Mouse (Mus musculus) midbrain, embryonic 16.5 days (tissue): ENCODE data around the gene Capns1. TPM values are rescaled to one million over a fixed set of nuclear protein-coding genes. Genes with fewer than 3 reads are reported as not detected.

Source experiments
- ATAC-seq: fragments of 200-750 bp; cut with Nextera tagmentation; 2 replicates; pipeline ENCODE4 v1.8.0; 2017; ENCODE audit warnings: moderate TSS enrichment
- H3K27ac ChIP-seq: fragments of 300-500 bp; sonication (generic); 2 replicates; pipeline ENCODE4 v1.5.1; 2014; ENCODE audit warnings: mild to moderate bottlenecking, low read length, mixed read lengths
- H3K27me3 ChIP-seq: fragments of 300-500 bp; sonication (generic); 2 replicates; pipeline ENCODE4 v1.6.1; 2014; ENCODE audit warnings: low read depth, low read length, mixed read lengths; ENCODE audit not compliant: control insufficient read depth, insufficient read depth
- H3K36me3 ChIP-seq: fragments of 300-500 bp; sonication (generic); 2 replicates; pipeline ENCODE4 v1.6.1; 2014; ENCODE audit warnings: mild to moderate bottlenecking, low read length, moderate library complexity, mixed read lengths; ENCODE audit not compliant: control insufficient read depth, insufficient read depth
- H3K4me1 ChIP-seq: fragments of 300-500 bp; sonication (generic); 2 replicates; pipeline ENCODE4 v1.6.1; 2014; ENCODE audit warnings: mild to moderate bottlenecking, low read length, mixed read lengths; ENCODE audit not compliant: control insufficient read depth, insufficient read depth
- H3K4me2 ChIP-seq: fragments of 300-500 bp; sonication (generic); 2 replicates; pipeline ENCODE4 v1.6.1; 2014; ENCODE audit warnings: mild to moderate bottlenecking, low read length, mixed read lengths
- H3K4me3 ChIP-seq: fragments of 300-500 bp; sonication (generic); 2 replicates; pipeline ENCODE4 v1.5.1; 2014; ENCODE audit warnings: low read depth, mild to moderate bottlenecking, low read length, moderate library complexity, mixed read lengths
- H3K9ac ChIP-seq: fragments of 300-500 bp; sonication (generic); 2 replicates; pipeline ENCODE4 v1.6.1; 2014; ENCODE audit warnings: low read depth, low read length, mixed read lengths
- H3K9me3 ChIP-seq: fragments of 300-500 bp; sonication (generic); replicated peaks from 2 replicates; pipeline ENCODE4 v1.6.1; 2014; ENCODE audit warnings: mild to moderate bottlenecking, low read length, mixed read lengths; ENCODE audit not compliant: control insufficient read depth, poor library complexity, severe bottlenecking
- WGBS: fragments of 180-500 bp; shearing (Covaris S2); extraction: QIAGEN DNeasy Blood & Tissue Kit; methylation state at CpG from one replicate; pipeline ENCODE4 v1.1.7; 2014; 5-methylcytosine and 5-hydroxymethylcytosine counted together
- polyA plus RNA-seq: library from polyadenylated mRNA; unstranded; fragments of >200 nt; fragmentation: Nextera tagmentation; extraction: Ambion mirVana; gene quantifications from 2 replicates; pipeline ENCODE4 v1.2.1, GENCODE M21; 2015

Gene Capns1
- polyA plus RNA-seq, 1 experiment from 2014 or later: 64.8 TPM

DNA sequence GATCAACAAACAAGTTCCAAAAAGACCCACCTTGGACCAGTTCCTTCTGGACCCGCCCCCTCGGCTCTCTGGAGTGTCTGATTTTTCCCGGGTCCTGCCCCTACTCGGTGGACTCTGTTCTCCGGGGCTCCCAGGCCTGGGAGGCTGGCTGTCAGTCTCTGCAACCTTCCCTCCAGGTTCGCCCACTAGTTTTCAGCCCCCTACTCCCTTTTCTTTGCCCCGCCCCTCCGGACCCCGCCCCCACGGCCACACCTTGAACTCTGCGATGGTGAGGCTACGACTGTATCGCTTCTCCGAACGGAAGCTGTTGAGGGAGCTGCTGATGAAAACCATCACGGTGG lies 32.7 kb upstream of the Capns1 start:
- ATAC-seq: peak; percentile 33
- no peaks in the 10 kb centered on the region for H3K9me3 ChIP-seq
- peaks cover 16% of the 10 kb centered on the region for H3K4me1 ChIP-seq
- H3K4me3 ChIP-seq: peak overlapping the region; percentile 54
- under 1% methylated on average over 16 of the region's 16 CpGs for WGBS
- peak overlapping the region; percentile 77 for H3K4me2 ChIP-seq
- H3K27ac ChIP-seq: peak overlapping the region; percentile 95
- no peaks in the 10 kb centered on the region for H3K27me3 ChIP-seq
- H3K9ac ChIP-seq: peak overlapping the region; percentile 69
- H3K36me3 ChIP-seq: peaks cover 13% of the 10 kb centered on the region

GRCm38 (mm10) chr7:30224206-30224605 lies 25.6 kb upstream of the Capns1 start:
- H3K4me2 ChIP-seq: no peak overlapping the region
- H3K4me1 ChIP-seq: peaks cover 9% of the 10 kb centered on the region
- H3K9me3 ChIP-seq: no peaks in the 10 kb centered on the region
- ATAC-seq: no peak
- WGBS: 95% methylated on average over 12 of the region's 12 CpGs
- H3K27ac ChIP-seq: no peak overlapping the region
- H3K36me3 ChIP-seq: peaks cover 20% of the 10 kb centered on the region
- no peaks in the 10 kb centered on the region for H3K27me3 ChIP-seq
- no peak overlapping the region for H3K9ac ChIP-seq
- no peak overlapping the region for H3K4me3 ChIP-seq

- Histone ChIP-seq H3K27me3 (no peaks in the 10 kb centered on the region), H3K4me3 (no peak overlapping the region), H3K4me1 (peaks cover 11% of the 10 kb centered on the region), H3K4me2 (no peak overlapping the region), H3K36me3 (peaks cover 20% of the 10 kb centered on the region), H3K27ac (no peak overlapping the region), H3K9me3 (no peaks in the 10 kb centered on the region), H3K9ac (no peak overlapping the region)
- ATAC-seq: no peak
- WGBS: 98% methylated on average over 5 of the region's 5 CpGs
These were observed 23.6 kb upstream of the Capns1 start for GRCm38 (mm10) chr7:30222205-30222604.

DNA sequence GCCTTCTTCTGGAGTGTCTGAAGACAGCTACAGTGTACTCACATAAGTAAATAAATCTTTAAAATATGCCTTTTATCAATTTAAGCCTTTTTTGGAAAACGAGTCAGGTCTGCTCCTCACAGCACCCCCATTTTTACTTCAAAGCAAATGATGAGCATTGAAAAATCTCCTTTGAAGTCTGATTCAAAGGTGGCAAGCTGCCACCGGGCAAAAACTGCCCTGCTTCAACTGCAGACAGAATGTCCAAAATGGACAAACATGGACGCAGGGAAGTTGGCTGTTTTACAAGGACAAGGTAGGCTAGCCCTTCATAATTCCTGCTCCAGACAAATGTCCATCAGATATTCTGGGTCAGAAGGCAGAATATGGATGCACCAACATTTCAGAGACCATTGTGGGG lies 22.8 kb upstream of the Capns1 start:
- Histone ChIP-seq H3K9ac (no peak overlapping the region), H3K4me1 (peaks cover 17% of the 10 kb centered on the region), H3K9me3 (no peaks in the 10 kb centered on the region), H3K4me3 (no peak overlapping the region), H3K27ac (no peak overlapping the region), H3K4me2 (no peak overlapping the region), H3K27me3 (no peaks in the 10 kb centered on the region), H3K36me3 (peaks cover 16% of the 10 kb centered on the region)
- 75% methylated on average over 3 of the region's 3 CpGs for WGBS
- no peak for ATAC-seq

DNA sequence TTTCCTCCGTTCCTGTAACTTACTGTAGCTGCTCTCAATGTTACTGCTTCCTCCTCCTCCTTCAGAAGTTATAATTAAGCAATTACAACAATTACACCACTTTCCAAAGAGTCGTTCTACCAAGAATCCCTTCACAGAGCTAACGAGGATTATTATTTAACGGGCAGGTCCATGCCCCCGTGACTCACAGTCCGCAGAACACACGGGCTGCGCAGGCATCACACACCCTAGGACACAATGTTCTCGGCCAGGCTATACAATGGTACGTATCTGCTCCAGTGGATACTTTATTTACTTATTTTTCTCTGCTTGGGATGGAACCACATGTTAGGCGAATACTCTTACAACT lies 21.4 kb upstream of the Capns1 start:
- H3K9me3 ChIP-seq: no peaks in the 10 kb centered on the region
- H3K27me3 ChIP-seq: no peaks in the 10 kb centered on the region
- peaks cover 12% of the 10 kb centered on the region for H3K36me3 ChIP-seq
- WGBS: 17% methylated on average over 11 of the region's 11 CpGs
- no peak for ATAC-seq
- peak overlapping the region; percentile 44 for H3K4me3 ChIP-seq
- peaks cover 19% of the 10 kb centered on the region for H3K4me1 ChIP-seq
- peak overlapping the region; percentile 95 for H3K4me2 ChIP-seq
- peak overlapping the region; percentile 66 for H3K9ac ChIP-seq
- no peak overlapping the region for H3K27ac ChIP-seq

DNA sequence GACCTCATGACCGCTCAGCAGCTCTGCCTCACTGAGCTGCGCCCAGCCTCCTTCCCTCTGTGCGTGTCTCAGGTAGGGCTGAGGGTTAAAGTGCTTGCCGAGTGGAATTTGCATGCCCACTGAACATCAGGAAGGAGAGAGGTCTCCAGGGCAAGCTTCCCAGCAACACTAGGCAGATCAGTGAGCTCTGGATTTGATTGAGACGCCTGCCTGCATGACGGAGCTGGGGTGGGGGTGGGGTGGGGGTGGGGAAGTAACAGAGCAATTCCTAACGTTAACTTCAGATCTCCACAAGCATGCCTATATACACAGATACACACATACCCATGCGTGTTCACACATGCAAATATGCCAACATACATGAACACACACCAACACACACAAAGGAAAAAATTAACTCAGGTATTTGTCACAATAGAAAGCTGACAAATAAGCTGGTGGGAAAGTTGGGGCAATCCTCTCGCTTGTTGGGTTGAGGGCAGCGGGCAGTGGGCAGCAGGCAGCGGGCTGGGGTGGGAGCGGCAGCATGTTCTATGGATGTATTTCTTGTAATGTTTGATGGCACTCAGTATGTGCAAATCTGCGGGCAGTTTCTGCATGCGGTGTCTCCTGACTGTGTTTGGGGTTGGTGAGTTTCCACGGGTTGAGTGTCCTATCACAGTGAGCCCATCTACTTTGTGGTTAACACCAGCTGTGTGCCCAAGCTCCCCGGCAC lies 20.8 kb upstream of the Capns1 start:
- Histone ChIP-seq H3K36me3 (peaks cover 10% of the 10 kb centered on the region), H3K27ac (peak overlapping the region; percentile 80), H3K9me3 (no peaks in the 10 kb centered on the region), H3K27me3 (no peaks in the 10 kb centered on the region), H3K4me3 (peak overlapping the region; percentile 44), H3K4me2 (peak overlapping the region; percentile 95), H3K9ac (peak overlapping the region; percentile 66), H3K4me1 (peaks cover 19% of the 10 kb centered on the region)
- ATAC-seq: peak; percentile 69
- WGBS: 5% methylated on average over 16 of the region's 16 CpGs

GRCm38 (mm10) chr7:30217277-30217676 lies 18.7 kb upstream of the Capns1 start:
- ATAC-seq: peak; percentile 29; the same call in 1 of the 2 replicates
- Histone ChIP-seq H3K9ac (no peak overlapping the region), H3K4me3 (no peak overlapping the region), H3K4me2 (no peak overlapping the region; the same call in 1 of the 2 replicates), H3K4me1 (peaks cover 19% of the 10 kb centered on the region), H3K27me3 (no peaks in the 10 kb centered on the region), H3K9me3 (no peaks in the 10 kb centered on the region), H3K36me3 (no peaks in the 10 kb centered on the region), H3K27ac (no peak overlapping the region)
- WGBS: 68% methylated on average over 2 of the region's 2 CpGs

DNA sequence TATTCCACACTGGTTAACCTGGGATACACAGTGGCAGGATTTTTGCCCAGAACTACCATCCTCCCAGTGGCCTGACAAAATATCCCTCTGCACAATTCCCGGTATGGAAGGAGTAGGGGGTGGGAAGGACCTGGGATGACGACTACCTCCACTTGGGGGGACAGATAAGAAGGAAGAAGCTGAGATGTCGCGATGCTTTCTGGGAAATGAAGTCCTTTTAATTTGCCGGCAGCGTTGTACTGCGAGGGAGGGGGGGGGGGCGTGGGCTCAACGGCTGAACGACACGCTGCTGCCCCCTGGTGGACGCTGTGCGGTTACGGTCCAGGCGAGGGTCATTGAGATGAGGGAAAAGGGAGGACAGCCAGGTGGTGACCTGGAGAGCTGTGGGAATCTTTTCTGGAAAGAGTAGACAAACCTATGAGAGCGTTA lies 18.1 kb upstream of the Capns1 start:
- peaks cover 19% of the 10 kb centered on the region for H3K4me1 ChIP-seq
- H3K4me2 ChIP-seq: peak overlapping the region; percentile 57
- peak overlapping the region; percentile 75 for H3K27ac ChIP-seq
- H3K9ac ChIP-seq: peak overlapping the region; percentile 63; the same call in 1 of the 2 replicates
- peak overlapping the region; percentile 31 for H3K4me3 ChIP-seq
- no peaks in the 10 kb centered on the region for H3K36me3 ChIP-seq
- no peaks in the 10 kb centered on the region for H3K9me3 ChIP-seq
- no peaks in the 10 kb centered on the region for H3K27me3 ChIP-seq
- ATAC-seq: peak; percentile 72
- WGBS: under 1% methylated on average over 16 of the region's 16 CpGs

- Histone ChIP-seq H3K9me3 (no peaks in the 10 kb centered on the region), H3K4me1 (peaks cover 19% of the 10 kb centered on the region), H3K4me2 (no peak overlapping the region), H3K27ac (no peak overlapping the region), H3K9ac (no peak overlapping the region), H3K4me3 (no peak overlapping the region), H3K36me3 (no peaks in the 10 kb centered on the region), H3K27me3 (no peaks in the 10 kb centered on the region)
- 66% methylated on average over 3 of the region's 3 CpGs for WGBS
- ATAC-seq: no peak
These were observed 17.3 kb upstream of the Capns1 start for GRCm38 (mm10) chr7:30215875-30216274.
